Mouse (Mus musculus) right cerebral cortex, postnatal 10 days (tissue): Measurements from ENCODE around the gene Rhbdl3.

Source experiments
- DNase-seq, 2 experiments: peaks; one replicate each; pipeline ENCODE4 v3.0.0; 2021; ENCODE audit warnings: low spot score in 2 of 2

Rhbdl3 gene

DNA sequence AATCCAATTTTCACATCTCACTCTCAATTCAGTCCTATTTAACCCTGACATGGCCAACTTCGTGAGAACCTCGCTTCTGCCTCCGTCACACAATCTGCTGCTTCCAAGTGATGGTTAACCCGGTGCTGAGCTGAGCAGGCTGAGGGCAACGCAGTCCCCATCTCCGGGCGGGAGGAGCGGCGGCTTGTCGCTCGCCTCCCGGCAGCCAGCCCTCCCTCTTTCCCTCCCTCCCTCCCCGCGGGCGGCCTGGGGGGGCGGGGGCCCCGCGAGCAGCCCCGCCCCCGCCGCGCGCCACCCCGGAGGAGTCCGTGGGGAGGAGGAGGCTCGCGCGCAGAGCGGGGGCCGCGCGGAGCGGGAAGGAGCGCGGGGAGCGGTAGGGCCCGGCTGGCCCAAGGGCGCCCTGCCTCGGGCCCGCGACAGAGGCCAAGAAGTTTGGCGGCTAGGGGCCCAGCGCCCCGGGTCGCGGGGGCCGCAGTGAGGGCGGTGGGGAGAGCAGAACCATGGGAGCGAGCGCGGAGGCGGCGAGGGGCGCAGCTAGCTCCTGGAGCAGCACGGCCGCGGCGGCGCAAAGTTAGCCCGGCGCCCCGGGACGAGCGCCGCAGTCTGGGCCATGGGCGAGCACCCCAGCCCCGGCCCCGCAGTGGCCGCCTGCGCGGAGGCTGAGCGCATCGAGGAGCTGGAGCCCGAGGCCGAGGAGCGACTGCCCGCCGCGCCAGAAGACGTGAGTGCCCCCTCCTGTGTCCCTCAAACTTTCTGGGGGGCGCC lies at the start of gene Rhbdl3:
Gene Rhbdl3 (plus strand): TSS at position 362 of the 765 bp plus-strand sequence.
- peak; percentile 78 to 79 for DNase-seq

- DNase-seq = no peak
Measured at GRCm38 (mm10) chr11:80264137-80264536, 36.6 kb upstream of the Rhbdl3 start.

GRCm38 (mm10) chr11:80271096-80271495 lies 29.6 kb upstream of the Rhbdl3 start:
- no peak for DNase-seq

DNA sequence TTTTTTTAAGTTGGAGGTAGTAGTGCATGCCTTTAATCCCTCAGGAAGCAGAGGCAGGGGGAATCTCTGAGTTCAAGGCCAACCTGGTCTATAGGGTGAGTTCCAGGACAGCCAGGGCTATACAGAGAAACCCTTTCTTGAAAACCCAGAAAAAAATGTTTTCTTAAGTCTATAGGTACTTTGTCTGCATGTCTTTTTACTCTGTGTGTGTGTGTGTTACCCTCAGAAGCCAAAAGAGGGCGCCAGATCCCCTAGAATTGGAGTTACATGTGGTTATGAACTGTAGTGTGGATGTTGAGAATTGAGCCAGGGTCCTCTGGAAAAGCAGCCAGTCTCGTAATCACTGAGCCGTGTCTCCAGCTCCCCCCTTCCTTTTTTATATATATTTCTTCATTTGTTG lies 25.7 kb upstream of the Rhbdl3 start:
- DNase-seq = no peak

DNA sequence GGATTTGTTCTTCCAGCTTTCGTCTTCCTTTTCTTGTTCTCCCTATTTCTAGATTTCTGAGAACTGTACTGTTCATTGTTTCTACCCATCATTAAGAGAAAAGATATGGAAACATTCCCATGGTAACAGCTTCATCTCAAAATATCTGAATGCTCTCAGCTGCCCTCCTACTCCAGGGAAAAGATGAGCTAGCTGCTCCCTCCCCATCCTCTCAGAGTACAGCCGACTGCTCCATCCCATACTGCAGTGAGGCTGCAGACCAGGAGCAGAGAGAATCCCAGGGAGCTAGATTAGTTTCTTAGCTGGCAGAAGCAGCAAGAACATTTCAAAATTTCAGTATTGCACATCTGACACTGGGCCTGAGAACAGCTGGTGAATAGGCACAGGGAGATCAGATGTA lies 22.7 kb upstream of the Rhbdl3 start:
- DNase-seq = peak; percentile 54 to 65

DNA sequence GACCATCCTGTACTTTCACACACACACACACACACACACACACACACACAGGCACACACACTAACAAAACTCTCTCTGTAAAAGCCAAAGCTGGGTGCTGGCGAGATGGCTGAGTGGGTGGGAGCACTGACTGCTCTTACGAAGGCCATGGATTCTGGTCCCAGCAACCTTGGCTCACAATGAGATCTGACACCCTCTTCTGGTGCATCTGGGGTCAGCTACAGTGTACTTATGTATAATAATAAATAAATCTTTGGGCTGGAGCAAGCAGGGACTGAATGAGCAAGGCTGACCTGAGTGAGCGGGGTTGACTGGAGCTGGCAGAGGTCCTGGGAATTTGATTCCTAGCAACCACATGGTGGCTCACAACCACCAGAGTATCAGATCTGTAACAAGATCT lies 16.9 kb upstream of the Rhbdl3 start:
- no peak for DNase-seq

DNA sequence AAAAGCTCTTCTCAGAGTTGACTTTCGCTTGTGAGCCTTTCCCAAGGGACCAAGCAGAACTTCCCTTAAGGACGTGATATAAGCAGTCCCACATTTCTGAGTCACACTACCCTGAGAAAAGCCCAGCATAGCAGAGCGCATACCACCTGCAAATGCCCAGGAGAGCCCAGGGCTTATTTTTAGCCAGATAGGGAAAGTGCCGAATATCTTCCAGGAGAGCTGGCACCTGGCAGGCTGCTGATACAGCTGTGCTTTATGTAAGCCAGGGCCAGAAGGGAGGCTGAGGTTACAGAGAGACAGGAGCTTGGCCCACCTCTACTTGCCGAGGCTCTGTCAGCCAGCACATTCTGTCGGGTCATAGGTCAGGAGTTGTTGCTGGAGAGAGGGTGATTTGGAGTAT lies 16.1 kb upstream of the Rhbdl3 start:
- no peak for DNase-seq

DNA sequence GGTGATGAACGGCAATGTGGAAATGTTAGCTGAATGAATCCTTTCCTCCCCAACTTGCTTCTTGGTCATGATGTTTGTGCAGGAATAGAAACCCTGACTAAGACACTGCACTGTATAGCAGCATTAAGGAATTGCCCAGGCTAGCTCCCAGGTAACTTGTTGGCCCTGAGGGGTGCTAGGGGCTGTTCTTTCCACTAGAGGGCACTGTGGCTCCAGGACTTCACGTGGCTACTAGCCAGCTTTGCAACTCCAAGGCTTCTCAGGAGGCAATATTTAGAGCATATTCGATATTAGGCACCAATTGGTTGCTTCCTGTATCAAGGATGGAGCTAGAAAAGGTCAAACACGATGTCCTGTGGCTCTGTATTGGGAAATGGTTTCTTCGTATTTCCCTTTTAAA lies 13.6 kb upstream of the Rhbdl3 start:
- peak; percentile 75 to 79 for DNase-seq

DNA sequence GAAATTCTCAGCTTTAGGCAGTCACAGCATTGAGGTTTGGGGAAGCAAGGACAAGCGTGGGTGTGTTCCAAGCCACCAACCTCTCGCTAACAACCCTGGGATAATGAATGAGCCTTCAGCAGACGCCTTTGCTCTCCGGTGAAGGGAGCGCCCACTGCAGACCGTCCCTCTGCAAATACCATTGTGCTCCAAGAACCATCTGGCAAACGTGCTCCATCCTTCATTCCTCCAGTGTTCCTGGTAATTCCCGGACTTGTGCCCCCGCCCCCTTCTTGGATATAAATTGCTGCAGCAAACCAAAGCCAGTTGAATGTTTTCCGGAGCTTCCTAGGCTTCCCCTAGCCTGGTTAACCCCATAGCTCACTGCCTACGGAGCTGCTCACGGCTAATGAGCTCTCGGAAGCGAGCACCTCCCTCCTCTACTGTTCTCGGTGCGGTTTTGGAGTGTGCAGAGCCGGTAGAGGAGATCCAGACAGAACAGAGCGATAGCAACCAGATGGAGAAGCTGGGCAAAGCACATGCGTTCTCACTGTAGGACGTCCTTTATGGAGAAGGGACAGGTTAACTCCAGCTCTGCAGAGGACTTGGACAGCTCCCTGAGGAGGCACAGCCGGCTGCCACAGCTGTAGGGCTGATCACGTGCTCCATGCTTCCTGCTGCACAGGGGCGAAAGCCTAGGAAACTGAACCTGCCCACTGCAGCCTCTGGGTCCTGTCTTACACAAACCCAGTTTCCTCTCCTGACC lies 10.8 kb upstream of the Rhbdl3 start:
- DNase-seq = peak; percentile 65 to 74

- DNase-seq = no peak
Measured at GRCm38 (mm10) chr11:80291004-80291403, 9.7 kb upstream of the Rhbdl3 start.

DNA sequence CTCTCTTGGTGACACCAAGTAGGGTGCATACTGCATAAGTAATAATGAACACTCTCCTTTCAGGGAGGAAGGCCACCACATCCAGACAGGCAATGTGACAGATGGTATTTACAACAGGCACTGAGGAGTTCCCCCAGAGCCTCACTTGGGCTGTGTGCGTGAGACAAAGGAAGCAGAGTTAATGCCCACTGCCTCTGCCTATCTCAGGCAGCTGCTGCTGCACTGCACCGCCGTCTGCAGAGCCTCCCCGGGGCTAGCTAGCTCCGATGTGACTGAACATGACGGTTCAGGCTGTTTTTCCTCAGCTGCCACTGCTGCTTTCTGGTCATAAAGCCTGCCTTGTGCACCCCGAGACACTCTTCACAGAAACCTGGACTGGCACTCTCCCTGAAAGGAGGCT lies 8.2 kb upstream of the Rhbdl3 start:
- DNase-seq = no peak

- no peak for DNase-seq
Measured at GRCm38 (mm10) chr11:80295066-80295465, 5.6 kb upstream of the Rhbdl3 start.

- no peak for DNase-seq
Measured at GRCm38 (mm10) chr11:80295785-80296184, 4.9 kb upstream of the Rhbdl3 start.

DNA sequence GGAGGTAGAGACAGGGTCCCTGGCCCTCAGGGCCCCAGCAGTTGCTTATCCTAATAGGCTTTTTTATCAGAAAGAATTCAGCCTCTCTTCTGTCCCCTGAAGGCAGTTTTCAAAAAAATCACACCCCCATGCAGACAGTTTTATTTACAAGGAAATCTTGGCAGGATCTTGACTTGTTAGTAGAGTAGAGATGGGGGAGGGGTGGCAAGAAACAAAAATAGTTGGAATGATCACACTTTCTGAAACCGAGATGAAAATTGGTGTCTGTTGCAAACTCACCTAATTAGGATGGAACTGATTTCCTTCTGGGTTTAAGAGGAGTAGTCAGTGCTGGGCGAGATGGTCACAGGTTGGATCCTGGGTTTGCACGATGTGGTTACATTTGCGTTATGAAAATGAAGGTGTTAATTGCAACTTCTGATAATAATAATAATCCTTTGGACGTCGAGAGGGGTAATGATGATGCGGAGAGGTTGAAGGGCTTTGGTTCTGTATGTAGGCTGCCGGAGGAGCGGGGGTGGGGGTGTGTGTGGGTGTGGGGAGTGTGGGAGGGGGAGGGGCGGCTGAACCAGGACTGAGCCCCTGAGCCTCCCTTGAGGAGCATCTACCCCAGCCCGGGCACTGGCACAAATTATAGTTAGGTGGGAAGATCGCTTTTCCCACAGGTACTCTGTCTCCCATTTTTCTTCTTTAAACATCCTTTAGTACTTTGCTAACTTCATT lies 1.0 kb upstream of the Rhbdl3 start:
- no peak for DNase-seq

DNA sequence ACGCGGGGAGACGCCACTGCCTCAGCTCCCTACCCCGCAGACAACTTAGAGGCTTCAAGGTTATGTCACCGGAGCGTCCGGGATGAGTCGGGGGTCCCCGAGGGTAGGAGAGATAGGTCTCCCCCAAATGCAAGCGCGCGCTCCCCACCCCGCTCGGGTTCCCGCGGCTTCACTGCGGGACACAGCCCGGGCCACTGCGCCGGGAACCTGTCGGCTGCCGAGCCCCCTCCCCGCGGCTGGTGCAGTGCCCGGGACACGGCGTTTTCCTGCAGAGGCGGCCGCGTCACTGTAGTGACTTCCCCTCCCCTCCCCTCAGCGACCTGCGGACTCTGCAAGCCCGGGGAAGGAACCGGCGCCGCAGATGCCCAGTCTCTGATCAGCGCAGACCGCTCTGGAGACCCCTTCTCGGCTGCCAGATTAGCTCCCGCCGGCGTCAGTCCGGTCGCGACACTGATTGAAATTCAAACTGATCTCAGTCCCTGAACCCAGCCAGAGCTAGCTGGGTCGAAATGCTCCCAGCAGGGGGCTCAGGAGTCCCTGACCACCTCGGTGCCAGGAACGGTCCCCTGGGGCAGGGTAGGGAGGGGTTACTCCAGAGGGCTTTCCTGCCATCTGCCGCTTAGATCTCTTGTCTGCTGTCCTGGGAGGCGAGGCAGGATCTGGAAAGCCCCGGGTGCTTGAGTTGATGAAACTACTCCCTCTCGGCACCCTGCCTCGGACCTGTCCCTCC lies 769 bp downstream of the Rhbdl3 start:
- DNase-seq = peak; percentile 61 to 62

- DNase-seq = no peak
Measured at GRCm38 (mm10) chr11:80302046-80302390, 1.3 kb downstream of the Rhbdl3 start.

- peak; percentile 88 to 91 for DNase-seq
Measured at GRCm38 (mm10) chr11:80302536-80302935, 1.8 kb downstream of the Rhbdl3 start.

GRCm38 (mm10) chr11:80303746-80304145 lies 3.0 kb downstream of the Rhbdl3 start:
- DNase-seq = no peak

DNA sequence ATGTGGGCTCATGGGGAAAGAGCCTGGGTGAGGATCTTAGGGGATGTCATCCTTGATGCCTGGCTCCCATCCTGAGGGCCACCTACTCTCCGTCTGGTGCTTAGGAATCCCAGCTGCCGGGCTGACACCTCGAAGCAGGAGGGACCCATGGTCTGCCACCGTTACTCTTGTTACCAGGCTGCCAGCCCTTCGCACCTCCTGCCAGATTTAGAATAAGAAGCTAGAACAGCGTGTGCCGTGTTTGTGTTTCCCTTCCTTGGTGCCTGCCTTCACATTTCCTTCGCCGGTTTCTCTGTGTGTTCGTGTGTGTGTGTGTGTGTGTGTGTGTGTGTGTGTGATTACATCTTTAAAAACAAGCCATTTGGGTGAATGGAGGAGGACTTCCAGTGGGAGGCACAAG lies 4.1 kb downstream of the Rhbdl3 start:
- peak; percentile 51 to 79 for DNase-seq

GRCm38 (mm10) chr11:80308537-80308936 lies 7.8 kb downstream of the Rhbdl3 start:
- no peak for DNase-seq

GRCm38 (mm10) chr11:80311271-80311670 lies 10.6 kb downstream of the Rhbdl3 start:
- DNase-seq = no peak

DNA sequence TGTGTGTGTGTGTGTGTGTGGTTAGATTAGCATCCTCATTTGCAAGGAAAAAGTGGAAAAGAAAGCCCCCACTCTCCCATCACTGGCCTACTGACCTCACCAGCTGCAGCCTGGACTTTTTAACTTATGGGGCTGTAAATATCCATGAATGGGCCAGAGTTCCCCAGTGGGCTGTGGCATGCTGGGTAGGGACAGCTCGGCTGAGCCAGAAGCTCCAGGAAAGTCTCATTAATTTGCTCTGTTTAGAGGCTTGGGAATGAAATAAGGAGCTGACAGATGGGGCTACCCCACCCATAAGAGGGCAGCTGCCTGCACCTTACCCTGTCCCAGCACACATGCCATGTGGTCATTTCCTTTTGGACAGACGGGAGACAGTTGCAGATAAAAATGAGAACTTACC lies 11.3 kb downstream of the Rhbdl3 start:
- DNase-seq = no peak
